Mouse (Mus musculus): ENCODE results near the gene Slc25a24.

Slc25a24 gene

GRCm38 (mm10) chr3:109122641-109123530 lies at the start of gene Slc25a24:
Slc25a24 (plus strand) TSS chr3:109123149.
- peak; percentile 77 for DNase-seq (ENCODE audit: inconsistent ontology term)

GRCm38 (mm10) chr3:109080169-109080568 lies 42.8 kb upstream of the Slc25a24 start, which contains the start of gene Slc25a54:
Slc25a54 (plus strand) TSS chr3:109080469.
- no peak for DNase-seq (ENCODE audit: inconsistent ontology term)

DNA sequence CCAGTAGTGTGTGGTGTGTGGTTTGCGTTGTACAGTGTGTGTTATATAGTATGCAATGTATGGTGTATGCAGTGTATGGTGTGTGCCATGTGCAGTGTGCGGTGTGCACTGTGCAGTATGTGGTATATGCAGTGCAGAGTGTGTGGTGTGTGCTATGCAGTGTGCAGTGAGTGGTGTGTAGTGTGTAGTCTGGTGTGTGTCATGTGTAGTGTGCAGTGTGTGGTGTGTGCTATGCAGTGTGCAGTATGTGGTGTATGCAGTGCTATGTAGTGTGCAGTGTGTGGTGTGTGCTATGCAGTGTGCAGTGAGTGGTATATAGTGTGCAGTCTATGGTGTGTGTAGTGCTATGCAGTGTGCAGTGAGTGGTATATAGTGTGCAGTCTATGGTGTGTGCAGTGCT lies 38.5 kb upstream of the Slc25a24 start:
- DNase-seq (ENCODE audit: inconsistent ontology term), result no peak

- no peak for DNase-seq (ENCODE audit: inconsistent ontology term)
These were observed 34.5 kb upstream of the Slc25a24 start for GRCm38 (mm10) chr3:109088460-109088859.

- no peak for DNase-seq (ENCODE audit: inconsistent ontology term)
These were observed 18.2 kb upstream of the Slc25a24 start for GRCm38 (mm10) chr3:109104702-109105101.

GRCm38 (mm10) chr3:109117136-109117535 lies 5.8 kb upstream of the Slc25a24 start:
- no peak for DNase-seq (ENCODE audit: inconsistent ontology term)

GRCm38 (mm10) chr3:109119562-109119961 lies 3.4 kb upstream of the Slc25a24 start:
- DNase-seq (ENCODE audit: inconsistent ontology term), result no peak

GRCm38 (mm10) chr3:109119973-109120372 lies 3.0 kb upstream of the Slc25a24 start:
- no peak for DNase-seq (ENCODE audit: inconsistent ontology term)

GRCm38 (mm10) chr3:109123531-109123981 lies 607 bp downstream of the Slc25a24 start:
- peak; percentile 77 for DNase-seq (ENCODE audit: inconsistent ontology term)

- DNase-seq (ENCODE audit: inconsistent ontology term), result no peak
These were observed 1.1 kb downstream of the Slc25a24 start for GRCm38 (mm10) chr3:109124091-109124490.

GRCm38 (mm10) chr3:109125531-109125930 lies 2.6 kb downstream of the Slc25a24 start:
- peak; percentile 6 for DNase-seq (ENCODE audit: inconsistent ontology term)

DNA sequence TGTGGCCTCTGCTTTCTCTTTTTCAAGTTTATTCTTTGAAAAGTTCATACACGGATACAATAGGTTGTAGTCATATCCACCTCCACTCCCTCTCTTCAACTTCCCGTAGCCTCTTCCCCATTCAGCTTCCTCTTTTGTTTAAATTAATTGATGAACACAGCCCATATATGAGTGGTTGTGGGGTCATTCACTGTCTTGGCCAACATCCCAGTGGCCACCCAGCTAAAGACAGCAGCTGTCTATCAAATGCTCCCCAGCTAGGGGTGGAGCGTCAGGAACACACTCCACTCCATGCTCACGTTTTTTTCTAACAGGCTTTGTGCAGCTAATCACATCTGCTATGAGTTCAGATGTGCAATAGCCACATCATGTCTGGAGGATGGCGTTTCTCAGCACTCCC lies 6.8 kb downstream of the Slc25a24 start:
- DNase-seq (ENCODE audit: inconsistent ontology term), result peak; percentile 44

DNA sequence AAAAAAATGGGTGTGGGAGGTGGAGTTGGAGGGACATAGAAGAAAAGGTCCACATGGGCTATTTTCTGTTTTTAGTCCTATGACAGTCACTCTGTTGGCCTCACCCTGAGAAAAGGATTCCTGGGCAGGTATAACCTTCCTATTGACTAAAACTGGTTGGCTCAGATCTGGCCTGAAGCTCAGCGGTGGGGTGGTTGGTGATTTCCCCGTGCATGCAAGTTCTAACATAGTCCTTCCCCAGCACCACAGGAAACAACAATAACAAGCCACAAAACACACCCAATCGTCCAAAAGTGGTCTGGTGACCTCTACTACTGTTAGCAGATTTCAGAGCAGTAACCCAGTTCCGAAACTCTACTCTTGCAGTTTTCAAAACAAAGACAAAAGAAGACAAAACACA lies 10.0 kb downstream of the Slc25a24 start:
- no peak for DNase-seq (ENCODE audit: inconsistent ontology term)

GRCm38 (mm10) chr3:109134036-109134435 lies 11.1 kb downstream of the Slc25a24 start:
- no peak for DNase-seq (ENCODE audit: inconsistent ontology term)

DNA sequence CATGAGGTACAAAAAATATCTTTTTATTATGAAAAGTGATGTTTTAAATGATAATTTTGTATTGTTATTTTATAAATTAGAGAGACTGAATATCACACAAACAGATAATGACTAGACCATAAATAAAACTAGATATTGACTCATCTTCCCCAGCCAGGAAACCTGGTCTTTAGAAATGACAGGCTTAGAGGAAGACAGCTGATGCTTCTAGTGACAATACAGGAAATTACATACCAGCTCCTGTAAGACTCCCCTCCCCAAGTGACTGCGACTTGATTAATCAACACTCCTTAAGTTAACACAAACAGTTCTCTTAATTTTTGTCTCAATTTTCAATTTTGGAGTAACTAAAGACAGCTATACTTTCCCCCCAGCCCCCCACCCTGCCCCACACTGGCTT lies 12.4 kb downstream of the Slc25a24 start:
- DNase-seq (ENCODE audit: inconsistent ontology term), result no peak

GRCm38 (mm10) chr3:109152561-109152960 lies 29.6 kb downstream of the Slc25a24 start:
- DNase-seq (ENCODE audit: inconsistent ontology term), result no peak

DNA sequence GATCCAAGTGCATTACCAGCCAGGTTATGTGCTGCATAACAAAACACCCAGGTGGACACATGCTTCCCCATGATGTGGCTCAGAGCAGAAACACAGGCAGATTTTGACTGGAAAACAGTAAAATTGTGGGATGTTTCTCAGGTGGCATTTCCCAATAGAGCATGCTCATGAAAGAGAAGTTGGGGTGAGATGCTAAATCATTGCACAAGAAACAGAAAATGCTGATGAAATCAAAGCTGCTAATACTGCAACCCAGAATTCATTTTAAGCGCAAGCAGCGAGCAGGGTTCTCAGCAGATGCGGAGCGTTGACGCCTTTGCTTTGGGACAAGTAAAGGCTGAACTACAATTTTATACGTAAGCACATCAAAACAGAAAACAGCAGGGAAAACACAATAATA lies 30.5 kb downstream of the Slc25a24 start:
- no peak for DNase-seq (ENCODE audit: inconsistent ontology term)

- DNase-seq (ENCODE audit: inconsistent ontology term), result peak; percentile 79
These were observed 33.1 kb downstream of the Slc25a24 start for GRCm38 (mm10) chr3:109155926-109156669.

GRCm38 (mm10) chr3:109157481-109157880 lies 34.5 kb downstream of the Slc25a24 start:
- DNase-seq (ENCODE audit: inconsistent ontology term), result no peak

DNA sequence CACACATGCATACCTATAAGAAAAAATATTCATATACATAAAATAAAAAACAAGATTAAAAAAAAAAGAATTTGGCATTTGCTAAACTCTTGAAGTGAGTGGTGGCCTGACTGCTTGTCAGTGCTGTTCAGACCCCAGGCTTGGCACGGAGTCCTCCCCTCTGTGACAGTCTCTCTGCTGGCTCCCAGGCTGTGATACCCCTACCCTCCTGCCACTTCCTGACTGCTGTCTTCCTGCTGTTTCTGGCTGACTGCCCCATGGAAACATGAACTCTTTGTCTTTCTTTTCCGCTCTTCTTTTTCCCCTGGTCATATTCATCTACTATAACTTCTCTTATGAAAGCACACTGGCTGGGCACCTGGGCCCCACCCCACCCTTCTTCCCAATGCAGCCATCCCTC lies 41.1 kb downstream of the Slc25a24 start:
- DNase-seq (ENCODE audit: inconsistent ontology term), result no peak

GRCm38 (mm10) chr3:109164644-109165043 lies 41.7 kb downstream of the Slc25a24 start:
- peak; percentile 81 for DNase-seq (ENCODE audit: inconsistent ontology term)

DNA sequence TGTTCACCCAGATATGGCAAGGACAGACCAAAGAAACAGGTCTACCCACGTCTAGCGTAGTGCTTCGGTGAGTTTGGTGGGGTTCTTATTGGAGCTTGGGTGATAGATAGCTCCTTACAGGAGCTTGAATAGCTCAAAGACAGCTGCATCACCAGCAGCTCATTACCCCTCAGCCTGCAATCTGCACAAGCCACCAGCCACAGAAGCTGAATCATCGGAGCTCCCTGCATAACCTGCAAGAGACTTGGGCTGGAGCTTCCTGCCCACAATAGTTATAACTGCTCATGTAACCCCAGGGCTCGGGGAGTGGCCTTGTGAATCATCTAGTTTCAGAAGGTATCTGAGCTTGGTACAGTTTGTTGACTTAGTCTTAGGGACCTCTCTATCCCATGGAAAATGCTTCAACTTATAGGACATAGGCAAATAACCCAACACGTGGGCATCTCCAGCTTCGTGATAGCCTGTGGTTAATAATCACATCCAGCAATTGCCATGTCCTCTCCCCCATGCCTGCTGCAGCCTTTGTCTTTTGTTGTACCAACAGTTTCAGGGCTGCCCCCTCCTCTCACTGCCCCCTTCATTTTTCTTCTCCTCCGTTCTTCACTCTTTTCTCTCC lies 42.4 kb downstream of the Slc25a24 start:
- DNase-seq (ENCODE audit: inconsistent ontology term), result peak; percentile 80
